ENCODE assay signal across 8 mouse cellular contexts in the genomic region with DNA sequence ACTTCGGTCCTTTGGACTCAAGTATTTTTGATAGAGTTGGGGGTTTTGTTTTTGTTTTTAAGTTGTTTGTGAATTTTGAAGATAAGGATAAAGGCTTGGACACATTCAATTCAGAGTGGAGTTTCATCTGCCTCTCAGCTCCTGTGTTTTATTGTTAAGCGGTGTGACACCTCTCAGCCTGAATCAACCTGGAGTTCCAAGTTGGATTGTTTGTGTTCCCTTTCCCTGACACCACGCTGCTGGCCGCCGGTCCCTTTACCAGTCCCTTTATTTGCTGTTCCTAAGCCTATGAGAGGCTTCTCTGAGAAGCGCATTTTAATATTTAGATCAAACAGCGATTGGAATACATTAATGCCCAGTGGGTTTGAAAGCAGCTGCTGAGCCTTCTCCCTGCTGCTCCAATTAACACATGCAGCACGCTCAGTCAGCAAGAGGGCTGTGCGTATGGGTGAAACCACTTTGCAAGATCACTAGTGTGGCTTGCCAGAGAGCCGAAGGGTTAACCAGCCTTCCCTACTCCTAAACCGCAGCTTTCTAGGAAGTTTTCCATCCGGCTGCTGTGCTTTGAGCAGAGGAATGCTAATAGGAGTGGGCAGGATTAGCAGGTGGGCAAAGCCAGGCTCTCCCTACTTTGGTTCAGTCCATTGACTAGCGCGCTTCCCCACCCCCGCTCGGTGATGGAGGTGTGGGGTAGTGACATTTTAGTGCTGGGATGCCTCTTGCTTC.
DNase-seq lines count a peak whose midpoint lies in the region; ATAC-seq and TF ChIP-seq lines count a peak whose summit lies in the region.

No protein-coding gene starts in this region.

- WGBS in cerebellum, adult 2 months = 2% methylated on average over 16 of the region's 16 CpGs
- WGBS in heart, postnatal 0 days = 5% methylated on average over 16 of the region's 16 CpGs
- WGBS in midbrain, embryonic 15.5 days = under 1% methylated on average over 16 of the region's 16 CpGs

- H3K27ac ChIP-seq in cerebellum, adult 2 months (ENCODE audit: insufficient read depth, low read length) = no peak overlapping the region
- H3K27ac ChIP-seq in heart, postnatal 0 days (ENCODE audit: low read depth) = no peak overlapping the region
- peak overlapping the region; percentile 84 for H3K27ac ChIP-seq in midbrain, embryonic 15.5 days

- ATAC-seq in heart, postnatal 0 days (ENCODE audit: insufficient read depth, low read depth) = no peak
- ATAC-seq in midbrain, embryonic 15.5 days (replicated peaks) = peak; percentile 88

- H3K9ac ChIP-seq in heart, postnatal 0 days (replicated peaks; ENCODE audit: low read depth, low read length) = no peak overlapping the region
- H3K9ac ChIP-seq in midbrain, embryonic 15.5 days = peak overlapping the region; percentile 21; the same call in 1 of the 2 replicates

- H3K9me3 ChIP-seq in heart, postnatal 0 days (replicated peaks; ENCODE audit: control insufficient read depth, low read length) = no peaks in the 10 kb centered on the region
- no peaks in the 10 kb centered on the region for H3K9me3 ChIP-seq in midbrain, embryonic 15.5 days

- no peaks in the 10 kb centered on the region for H3K4me1 ChIP-seq in cerebellum, adult 2 months (ENCODE audit: control insufficient read depth, insufficient read depth, low read length)
- peaks cover 14% of the 10 kb centered on the region; the same call in 1 of the 2 replicates for H3K4me1 ChIP-seq in heart, postnatal 0 days (ENCODE audit: control insufficient read depth, insufficient read depth)
- peaks cover 34% of the 10 kb centered on the region for H3K4me1 ChIP-seq in midbrain, embryonic 15.5 days

- H3K4me2 ChIP-seq in heart, postnatal 0 days (ENCODE audit: low read depth, low read length) = peak overlapping the region; percentile 64
- peak overlapping the region; percentile 94 for H3K4me2 ChIP-seq in midbrain, embryonic 15.5 days

- no peaks in the 10 kb centered on the region for H3K36me3 ChIP-seq in heart, postnatal 0 days (replicated peaks; ENCODE audit: control insufficient read depth, insufficient read depth, low read length)
- H3K36me3 ChIP-seq in midbrain, embryonic 15.5 days (replicated peaks) = no peaks in the 10 kb centered on the region

- peak; percentile 7 to 19 for DNase-seq in cerebellum, adult 2 months
- no peak for DNase-seq in cerebellum, adult 9-11 months
- DNase-seq in brain, embryonic 14.5 days (ENCODE audit: low read depth) = peak; percentile 96
- peak; percentile 18 for DNase-seq in heart, postnatal 0 days (ENCODE audit: low spot score)
- peak; percentile 54 to 71 for DNase-seq in layer of hippocampus, postnatal 10 days (ENCODE audit: low spot score in 2 of 2)
- DNase-seq in ovary, postnatal 10 days (ENCODE audit: low spot score) = no peak
- DNase-seq in testis, postnatal 14 days (ENCODE audit: low spot score) = no peak

- TF ChIP-seq EP300 in heart, postnatal 0 days (IDR thresholded peaks at IDR 0.05; ENCODE audit: low read depth) = no peak

- peak overlapping the region; percentile 50 for H3K4me3 ChIP-seq in cerebellum, adult 2 months (replicated peaks; ENCODE audit: insufficient read depth, low read depth, low read length)
- H3K4me3 ChIP-seq in heart, postnatal 0 days (ENCODE audit: low read depth, low read length) = peak overlapping the region; percentile 41
- peak overlapping the region; percentile 49 for H3K4me3 ChIP-seq in midbrain, embryonic 15.5 days

- TF ChIP-seq CTCF in cerebellum, adult 2 months (IDR thresholded peaks at IDR 0.05; ENCODE audit: borderline replicate concordance, insufficient read depth, low read depth, low read length) = no peak
- TF ChIP-seq CTCF in brain, embryonic 14.5 days (IDR thresholded peaks at IDR 0.05; ENCODE audit: borderline replicate concordance, extremely low read depth, insufficient read depth, insufficient read length) = no peak
- no peak for TF ChIP-seq CTCF in heart, postnatal 0 days (IDR thresholded peaks at IDR 0.05; ENCODE audit: low read depth)

- TF ChIP-seq POLR2A in cerebellum, adult 2 months (IDR thresholded peaks at IDR 0.05; ENCODE audit: borderline replicate concordance, insufficient read depth, low read length) = no peak
- TF ChIP-seq POLR2A in brain, embryonic 14.5 days (IDR thresholded peaks at IDR 0.05; ENCODE audit: borderline replicate concordance, extremely low read depth, insufficient read depth, insufficient read length, poor library complexity, severe bottlenecking) = no peak

- H3K27me3 ChIP-seq in cerebellum, adult 2 months (ENCODE audit: control insufficient read depth, insufficient read depth, low read length) = peaks cover 4% of the 10 kb centered on the region; the same call in 1 of the 2 replicates
- peaks cover 16% of the 10 kb centered on the region; the same call in 1 of the 2 replicates for H3K27me3 ChIP-seq in heart, postnatal 0 days (ENCODE audit: control insufficient read depth, insufficient read depth, low read length)
- no peaks in the 10 kb centered on the region for H3K27me3 ChIP-seq in midbrain, embryonic 15.5 days (replicated peaks)

Comparison
In these comparisons a context has a peak if more than half of its experiments do, and no peak if none do; other contexts are left out.
1. DNase-seq: peak in cerebellum, adult 2 months (2 of 2), brain, embryonic 14.5 days (single experiment), heart, postnatal 0 days (single experiment) and layer of hippocampus, postnatal 10 days (2 of 2); none in cerebellum, adult 9-11 months (single experiment), ovary, postnatal 10 days (single experiment) and testis, postnatal 14 days (single experiment).
2. Peak in every context shown above with its lines, with median percentiles within 50 percentile points of each other: H3K4me3 ChIP-seq.